In genomic region chr1:125478588-125478987, GRCm38 (mm10) we compare ENCODE assay signal across 14 mouse cellular contexts.
"Had no signal": no experiment of that assay in that cellular context is flagged by ENCODE, and none has a peak within 500 bp of the region (broad histone marks: within the 10 kb centered on the region; RNA-seq: fewer than 3 reads in every experiment).

No protein-coding gene starts in this region.

- DNase-seq: kidney, postnatal 36 days; left cerebral cortex, postnatal 4 days; lung, adult 18-20 months; retina, postnatal 1 day; right cerebral cortex, postnatal 4 days; spleen, adult 18-20 months; thymus, adult 2 months; thymus, postnatal 25 days had no signal

- H3K36me3 ChIP-seq: limb, embryonic 13.5 days; midbrain, embryonic 15.5 days; neural tube, embryonic 12.5 days had no signal

- H3K27me3 ChIP-seq: midbrain, embryonic 15.5 days; neural tube, embryonic 12.5 days had no signal

- H3K27ac ChIP-seq: kidney, postnatal 0 days; limb, embryonic 13.5 days; liver, embryonic 14.5 days; midbrain, embryonic 15.5 days; neural tube, embryonic 12.5 days had no signal

- H3K4me2 ChIP-seq: limb, embryonic 13.5 days; midbrain, embryonic 11.5 days; midbrain, embryonic 15.5 days; neural tube, embryonic 12.5 days had no signal

- H3K4me1 ChIP-seq: midbrain, embryonic 15.5 days; neural tube, embryonic 12.5 days had no signal

- H3K9ac ChIP-seq: limb, embryonic 13.5 days; liver, embryonic 14.5 days; midbrain, embryonic 15.5 days; neural tube, embryonic 12.5 days had no signal

- H3K9me3 ChIP-seq: limb, embryonic 13.5 days; midbrain, embryonic 15.5 days; neural tube, embryonic 12.5 days had no signal

- H3K4me3 ChIP-seq: limb, embryonic 13.5 days; midbrain, embryonic 15.5 days; neural tube, embryonic 12.5 days had no signal

- ATAC-seq: midbrain, embryonic 15.5 days had no signal
